Mouse (Mus musculus) heart, adult 2 months (tissue): ENCODE data around the gene Nfe2l2.

ENCODE experiments used
- CTCF ChIP-seq: fragments of 200-600 bp; IDR thresholded peaks from 2 replicates; pipeline ENCODE4 v1.8.1; 2022; ENCODE audit warnings: antibody characterized with exemption, mild to moderate bottlenecking, moderate library complexity
- POLR2A ChIP-seq: fragments of 200-500 bp; IDR thresholded peaks from 2 replicates; pipeline ENCODE4 v1.6.1; 2011; ENCODE audit warnings: mild to moderate bottlenecking, low read depth, low read length, control low read depth; ENCODE audit not compliant: insufficient read depth

DNA sequence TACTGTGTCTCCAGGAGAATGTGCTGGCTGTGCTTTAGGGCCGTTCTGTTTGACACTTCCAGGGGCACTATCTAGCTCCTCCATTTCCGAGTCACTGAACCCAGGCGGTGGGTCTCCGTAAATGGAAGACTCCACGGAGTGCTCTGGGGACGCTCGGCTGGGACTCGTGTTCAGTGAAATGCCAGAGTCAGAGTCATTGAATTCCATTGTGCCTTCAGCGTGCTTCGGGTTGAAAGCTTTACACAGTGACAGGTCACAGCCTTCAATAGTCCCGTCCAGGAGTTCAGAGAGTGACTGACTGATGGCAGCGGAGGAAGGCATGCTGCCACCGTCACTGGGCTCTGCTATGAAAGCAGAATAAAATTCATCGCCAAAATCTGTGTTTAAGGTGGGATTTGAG is 27.9 kb downstream of the Nfe2l2 start:
- TF ChIP-seq CTCF: no peak
- no peak for TF ChIP-seq POLR2A
